Mouse (Mus musculus): ENCODE results near the gene Calhm2. TPM values are rescaled to one million over a fixed set of nuclear protein-coding genes. Genes with fewer than 3 reads are reported as not detected.
A peak's percentile ranks its signal among the peaks of the same experiment; 100 is the strongest.
"Not testable (repeated sequence)": the region's sequence is repeated elsewhere in the genome, so short reads cannot be mapped to it uniquely, and the experiment has no call there.

Calhm2 gene
- polyA plus RNA-seq, 1 experiment from 2014 or later = 9.2 TPM

DNA sequence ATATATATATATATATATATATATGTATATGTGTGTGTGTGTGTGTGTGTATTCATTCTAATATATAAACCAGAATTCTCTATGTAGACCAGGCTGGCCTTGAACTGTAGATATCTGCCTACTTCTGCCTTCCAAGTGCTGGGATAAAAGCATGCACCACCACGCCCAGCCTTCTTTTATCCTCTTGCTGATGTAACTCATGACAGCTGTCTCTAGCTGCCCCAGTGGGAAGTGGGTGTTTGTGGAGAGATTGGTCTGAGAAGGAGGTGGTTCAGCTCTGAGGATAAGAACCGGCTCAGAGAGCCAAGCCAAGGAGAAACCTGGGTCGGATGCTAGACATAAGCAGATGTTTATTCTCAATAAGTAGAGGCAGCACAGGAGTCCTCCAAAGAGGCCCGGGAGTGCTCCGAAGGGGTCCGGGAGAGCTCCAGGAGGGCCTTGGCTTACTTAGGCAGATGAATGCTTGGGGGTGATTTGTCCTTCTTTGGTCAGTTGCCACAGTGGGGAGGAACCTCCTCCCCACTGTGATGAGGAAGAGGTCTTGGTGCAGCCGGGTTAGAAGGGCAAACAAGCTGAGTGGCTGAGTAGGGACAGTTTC is 29.6 kb upstream of the Calhm2 start:
- WGBS (ENCODE audit: missing documents) = 69% methylated on average over 6 of the region's 7 CpGs
- H3K36me3 ChIP-seq (ENCODE audit: inconsistent target) = no peaks in the 10 kb centered on the region
- no peaks in the 10 kb centered on the region for H3K79me2 ChIP-seq (ENCODE audit: inconsistent target)
- H3K4me3 ChIP-seq (ENCODE audit: inconsistent target) = no peak overlapping the region
- H3K27ac ChIP-seq = no peak overlapping the region

DNA sequence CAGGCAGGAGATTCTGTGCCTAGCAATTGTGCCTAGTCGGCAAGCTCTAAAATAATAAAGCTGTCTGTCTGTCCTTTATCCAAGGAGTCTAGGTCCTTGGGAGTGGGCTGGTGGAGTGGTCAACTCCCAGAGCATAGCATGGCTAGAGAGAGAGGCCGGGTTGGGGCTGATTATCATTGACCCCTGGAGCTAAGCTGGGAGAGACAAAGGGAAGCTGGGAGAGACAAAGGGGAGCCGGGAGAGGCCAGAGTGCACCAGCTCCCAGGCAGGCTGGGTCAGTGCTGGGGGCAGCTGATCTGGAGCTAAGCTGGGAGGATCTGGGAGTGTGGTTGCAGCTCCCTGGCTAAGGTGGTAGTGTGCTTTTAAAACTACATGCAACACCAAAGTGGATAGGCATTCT is 28.7 kb upstream of the Calhm2 start:
- 81% methylated on average over 3 of the region's 3 CpGs for WGBS (ENCODE audit: missing documents)
- Histone ChIP-seq H3K27ac (no peak overlapping the region), H3K4me3 (ENCODE audit: inconsistent target) (no peak overlapping the region), H3K79me2 (ENCODE audit: inconsistent target) (no peaks in the 10 kb centered on the region), H3K36me3 (ENCODE audit: inconsistent target) (no peaks in the 10 kb centered on the region)

GRCm38 (mm10) chr19:47163176-47163744 is 25.2 kb upstream of the Calhm2 start:
- H3K36me3 ChIP-seq (ENCODE audit: inconsistent target) = no peaks in the 10 kb centered on the region
- WGBS (ENCODE audit: missing documents) = 91% methylated on average over 6 of the region's 6 CpGs
- H3K79me2 ChIP-seq (ENCODE audit: inconsistent target) = no peaks in the 10 kb centered on the region
- H3K4me3 ChIP-seq (ENCODE audit: inconsistent target) = no peak overlapping the region
- H3K27ac ChIP-seq = no peak overlapping the region

- H3K79me2 ChIP-seq (ENCODE audit: inconsistent target) = no peaks in the 10 kb centered on the region
- H3K4me3 ChIP-seq (ENCODE audit: inconsistent target) = no peak overlapping the region
- no peaks in the 10 kb centered on the region for H3K36me3 ChIP-seq (ENCODE audit: inconsistent target)
Observed at GRCm38 (mm10) chr19:47161669-47162068, 23.6 kb upstream of the Calhm2 start.

GRCm38 (mm10) chr19:47157664-47158063 is 19.6 kb upstream of the Calhm2 start, which contains the start of gene Calhm3:
Gene Calhm3 (minus strand): TSS chr19:47157764.
- Histone ChIP-seq H3K36me3 (ENCODE audit: inconsistent target) (no peaks in the 10 kb centered on the region), H3K27ac (no peak within 1 kb of the TSS), H3K79me2 (ENCODE audit: inconsistent target) (no peaks in the 10 kb centered on the region), H3K4me3 (ENCODE audit: inconsistent target) (no peak within 1 kb of the TSS)
- 87% methylated on average over 11 of the region's 11 CpGs for WGBS (ENCODE audit: missing documents)

More at GRCm38 (mm10) chr19:47161669-47162068, 23.6 kb upstream of the Calhm2 start:
- no peak overlapping the region for H3K27ac ChIP-seq
- whole genome bisulfite sequencing (ENCODE audit: missing documents) = 74% methylated on average over 4 of the region's 4 CpGs

GRCm38 (mm10) chr19:47153767-47154166 is 15.7 kb upstream of the Calhm2 start:
- Histone ChIP-seq H3K4me3 (ENCODE audit: inconsistent target) (no peak overlapping the region), H3K27ac (no peak overlapping the region), H3K36me3 (ENCODE audit: inconsistent target) (no peaks in the 10 kb centered on the region), H3K79me2 (ENCODE audit: inconsistent target) (no peaks in the 10 kb centered on the region)
- WGBS (ENCODE audit: missing documents) = 100% methylated on average over 5 of the region's 7 CpGs

GRCm38 (mm10) chr19:47152062-47152369 is 13.9 kb upstream of the Calhm2 start:
- no peak overlapping the region for H3K27ac ChIP-seq
- H3K79me2 ChIP-seq (ENCODE audit: inconsistent target) = no peaks in the 10 kb centered on the region
- no peak overlapping the region for H3K4me3 ChIP-seq (ENCODE audit: inconsistent target)
- WGBS (ENCODE audit: missing documents) = 73% methylated on average over 12 of the region's 12 CpGs
- no peaks in the 10 kb centered on the region for H3K36me3 ChIP-seq (ENCODE audit: inconsistent target)

DNA sequence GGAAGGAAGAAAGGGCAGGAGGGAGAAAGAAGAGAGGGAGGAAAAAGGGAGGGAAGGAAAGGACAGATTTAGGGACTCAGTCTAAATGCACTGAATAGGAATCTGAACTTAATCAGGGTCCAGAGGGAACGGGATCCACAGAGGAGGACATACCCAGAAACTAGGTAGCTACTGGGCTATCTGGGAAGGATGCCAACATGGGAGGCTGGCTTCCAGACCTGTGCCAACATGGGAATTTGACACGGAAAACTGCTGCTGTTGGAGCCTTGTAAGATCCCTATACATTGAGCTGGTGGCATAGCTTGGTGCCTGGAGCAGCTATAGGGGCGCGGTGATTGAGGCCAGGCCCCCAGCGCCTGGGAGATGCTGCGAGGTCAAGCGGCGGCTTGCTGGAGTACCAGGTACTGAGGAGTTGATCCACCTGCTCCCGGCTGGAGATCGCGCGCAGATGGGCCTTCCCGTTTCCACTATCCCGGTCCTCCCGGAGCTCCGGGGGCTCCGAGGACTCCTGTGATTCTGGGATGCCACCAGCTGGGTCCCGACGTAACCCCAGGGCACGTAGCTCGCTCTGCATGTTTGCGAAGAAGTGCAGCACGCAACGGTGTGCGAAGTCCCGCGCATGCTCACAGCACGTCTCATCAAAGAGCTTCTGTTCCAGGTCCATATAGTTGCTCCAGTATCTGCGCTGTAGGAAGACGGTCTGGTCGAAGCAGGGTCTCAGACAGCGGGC is 13.4 kb upstream of the Calhm2 start:
- H3K36me3 ChIP-seq (ENCODE audit: inconsistent target) = no peaks in the 10 kb centered on the region
- 47% methylated on average over 32 of the region's 32 CpGs for WGBS (ENCODE audit: missing documents)
- no peak overlapping the region for H3K27ac ChIP-seq
- H3K4me3 ChIP-seq (ENCODE audit: inconsistent target) = no peak overlapping the region
- H3K79me2 ChIP-seq (ENCODE audit: inconsistent target) = no peaks in the 10 kb centered on the region

- no peaks in the 10 kb centered on the region for H3K36me3 ChIP-seq (ENCODE audit: inconsistent target)
- no peak overlapping the region for H3K4me3 ChIP-seq (ENCODE audit: inconsistent target)
- H3K79me2 ChIP-seq (ENCODE audit: inconsistent target) = no peaks in the 10 kb centered on the region
- H3K27ac ChIP-seq = no peak overlapping the region
- 70% methylated on average over 1 of the region's 4 CpGs for WGBS (ENCODE audit: missing documents)
Observed at GRCm38 (mm10) chr19:47149854-47150253, 11.8 kb upstream of the Calhm2 start.

DNA sequence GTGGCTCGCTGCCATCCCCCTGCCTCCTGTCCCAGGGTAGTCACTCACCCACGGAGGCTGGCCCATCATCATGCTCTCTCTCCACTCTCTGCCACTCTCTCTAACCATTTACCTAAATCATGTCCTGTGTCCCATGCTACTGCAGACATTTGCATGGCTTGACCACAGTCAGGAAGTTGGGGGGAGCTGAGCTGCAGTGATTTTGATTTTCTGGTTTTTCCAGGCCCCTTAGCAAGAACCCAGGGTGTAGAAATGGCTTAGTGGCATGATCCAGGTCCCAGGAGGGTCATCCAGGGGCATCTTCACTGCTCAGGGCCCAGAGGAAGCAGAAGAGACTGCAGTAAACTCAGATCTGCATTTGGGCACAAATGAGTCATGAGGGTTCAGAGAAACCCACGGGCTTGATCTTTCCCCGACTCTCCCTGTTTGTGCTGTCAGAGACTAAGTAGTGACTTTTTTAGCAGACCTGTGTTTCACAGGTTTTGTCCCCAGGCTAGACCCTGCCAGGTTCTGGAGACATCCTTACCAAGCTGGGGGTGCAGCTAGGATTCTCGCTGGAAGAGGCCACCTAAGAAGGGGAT is 10.3 kb upstream of the Calhm2 start:
- H3K27ac ChIP-seq = no peak overlapping the region
- WGBS (ENCODE audit: missing documents) = 53% methylated on average over 4 of the region's 5 CpGs
- no peaks in the 10 kb centered on the region for H3K36me3 ChIP-seq (ENCODE audit: inconsistent target)
- no peaks in the 10 kb centered on the region for H3K79me2 ChIP-seq (ENCODE audit: inconsistent target)
- no peak overlapping the region for H3K4me3 ChIP-seq (ENCODE audit: inconsistent target)

- WGBS (ENCODE audit: missing documents) = 99% methylated on average over 6 of the region's 6 CpGs
- Histone ChIP-seq H3K79me2 (ENCODE audit: inconsistent target) (no peaks in the 10 kb centered on the region), H3K36me3 (ENCODE audit: inconsistent target) (no peaks in the 10 kb centered on the region), H3K27ac (no peak within 1 kb of the TSS), H3K4me3 (ENCODE audit: inconsistent target) (no peak within 1 kb of the TSS)
Observed at GRCm38 (mm10) chr19:47144154-47144553, 6.1 kb upstream of the Calhm2 start, which contains the start of gene Calhm1. Gene Calhm1 (minus strand): TSS chr19:47144254.

- no peaks in the 10 kb centered on the region for H3K36me3 ChIP-seq (ENCODE audit: inconsistent target)
- no peak overlapping the region for H3K27ac ChIP-seq
- H3K4me3 ChIP-seq (ENCODE audit: inconsistent target) = no peak overlapping the region
- no peaks in the 10 kb centered on the region; the same call in 1 of the 2 replicates for H3K79me2 ChIP-seq (ENCODE audit: inconsistent target)
- WGBS (ENCODE audit: missing documents) = 75% methylated on average over 6 of the region's 6 CpGs
Observed at GRCm38 (mm10) chr19:47142438-47142837, 4.3 kb upstream of the Calhm2 start.

GRCm38 (mm10) chr19:47139611-47140010 is 1.5 kb upstream of the Calhm2 start:
- not testable (repeated sequence) for H3K4me3 ChIP-seq (ENCODE audit: inconsistent target); H3K27ac ChIP-seq
- 78% methylated on average over 6 of the region's 7 CpGs for WGBS (ENCODE audit: missing documents)
- Histone ChIP-seq H3K36me3 (ENCODE audit: inconsistent target) (peaks cover 14% of the 10 kb centered on the region; the same call in 1 of the 2 replicates), H3K79me2 (ENCODE audit: inconsistent target) (peaks cover 25% of the 10 kb centered on the region)

DNA sequence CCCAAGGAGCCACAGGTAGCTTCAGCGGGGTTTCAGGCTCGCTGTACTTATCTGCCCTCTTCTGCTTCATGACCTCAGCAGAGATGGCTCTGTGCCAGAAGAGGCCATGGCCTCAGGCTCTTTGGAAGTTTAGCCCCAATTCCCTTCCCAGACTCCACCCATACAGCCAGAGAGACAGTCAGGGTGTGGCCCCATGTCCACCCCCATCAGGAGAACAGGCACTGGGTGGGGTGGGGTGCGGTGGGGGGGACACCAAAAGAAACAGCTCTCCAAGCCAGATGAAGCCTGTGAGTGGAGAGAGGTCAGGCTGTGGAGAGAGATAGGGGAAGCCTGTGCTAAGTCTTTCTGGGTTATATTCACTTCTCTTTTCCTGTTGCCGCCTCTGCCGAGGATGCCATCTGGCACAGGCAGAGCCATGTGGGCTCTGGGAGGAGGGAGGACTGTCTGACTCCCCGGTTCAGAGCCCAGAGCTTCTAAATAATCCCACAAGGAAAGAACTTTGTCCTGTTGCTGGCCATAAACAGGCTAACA is 978 bp downstream of the Calhm2 start:
- Histone ChIP-seq H3K79me2 (ENCODE audit: inconsistent target) (peaks cover 32% of the 10 kb centered on the region), H3K4me3 (ENCODE audit: inconsistent target) (peak overlapping the region; percentile 73), H3K27ac (peak overlapping the region; percentile 87), H3K36me3 (ENCODE audit: inconsistent target) (peaks cover 15% of the 10 kb centered on the region; the same call in 1 of the 2 replicates)
- 1% methylated on average over 6 of the region's 6 CpGs for WGBS (ENCODE audit: missing documents)

DNA sequence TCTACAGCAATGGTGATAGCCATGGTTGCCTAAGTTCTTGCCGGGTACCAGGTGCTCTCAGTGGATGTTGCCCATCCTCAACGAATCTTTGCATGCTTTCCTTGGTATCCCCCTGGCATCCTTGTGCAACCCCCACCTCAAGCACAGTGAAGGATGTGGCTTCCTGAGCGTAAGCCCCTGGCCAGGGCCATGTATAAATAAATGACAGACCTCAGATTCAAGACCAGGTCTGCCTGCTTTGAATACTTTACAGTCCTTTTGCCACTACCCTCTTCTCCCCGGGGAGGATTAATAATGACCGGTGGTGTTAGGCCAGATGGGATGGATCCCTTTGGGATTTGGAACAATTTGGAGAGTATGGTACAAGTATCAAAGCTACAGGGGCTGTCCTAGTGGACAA is 1.9 kb downstream of the Calhm2 start:
- H3K36me3 ChIP-seq (ENCODE audit: inconsistent target) = peaks cover 23% of the 10 kb centered on the region
- peaks cover 41% of the 10 kb centered on the region for H3K79me2 ChIP-seq (ENCODE audit: inconsistent target)
- no peak overlapping the region for H3K27ac ChIP-seq
- 86% methylated on average over 4 of the region's 5 CpGs for WGBS (ENCODE audit: missing documents)
- no peak overlapping the region for H3K4me3 ChIP-seq (ENCODE audit: inconsistent target)

Measured in macrophage (primary cell).